Mouse (Mus musculus) gastrocnemius, postnatal 25 days (tissue): ENCODE measurements around the gene Serpina11. TPM values are rescaled to one million over a fixed set of nuclear protein-coding genes. Genes with fewer than 3 reads are reported as not detected.

Experiments used
- DNase-seq: peaks from one replicate; pipeline ENCODE4 v3.0.0; 2022
- long read RNA-seq, 2 experiments: library from polyadenylated mRNA; stranded (forward); transcript quantifications; one replicate each; pipeline ENCODE4 v2.0.0; 2021
- total RNA-seq, 2 experiments: library from RNA; stranded (reverse); gene quantifications; 1 replicate in 1 of 2; 2 replicates in 1 of 2; pipeline ENCODE4 v1.2.3; 2021

Gene Serpina11
- total RNA-seq, result not detected
- long read RNA-seq, experiment 1, result 0 reads
- long read RNA-seq, experiment 2, result 0 reads

DNA sequence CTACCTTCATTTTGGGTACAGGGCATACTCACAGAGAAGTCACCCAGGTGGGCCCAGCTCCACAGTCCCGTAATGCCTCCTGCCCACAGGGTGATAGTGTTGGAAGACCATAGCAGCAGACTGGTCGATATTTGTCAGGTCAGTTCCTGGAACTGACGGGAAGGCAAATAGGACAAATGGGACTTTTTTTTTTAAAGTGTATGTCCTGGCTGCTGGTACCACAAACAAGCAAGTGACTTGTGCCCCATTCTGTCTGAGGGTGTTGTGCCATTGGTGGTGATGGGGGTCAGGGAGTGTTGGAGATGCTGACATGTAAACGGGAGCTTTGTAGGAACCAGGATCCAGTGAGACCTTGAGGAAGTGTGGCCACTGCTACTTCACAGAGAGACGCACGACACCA is at the start of gene Serpina11:
Gene Serpina11, minus strand, starts transcription at position 101 of the 400 bp plus-strand sequence.
- no peak for DNase-seq

DNA sequence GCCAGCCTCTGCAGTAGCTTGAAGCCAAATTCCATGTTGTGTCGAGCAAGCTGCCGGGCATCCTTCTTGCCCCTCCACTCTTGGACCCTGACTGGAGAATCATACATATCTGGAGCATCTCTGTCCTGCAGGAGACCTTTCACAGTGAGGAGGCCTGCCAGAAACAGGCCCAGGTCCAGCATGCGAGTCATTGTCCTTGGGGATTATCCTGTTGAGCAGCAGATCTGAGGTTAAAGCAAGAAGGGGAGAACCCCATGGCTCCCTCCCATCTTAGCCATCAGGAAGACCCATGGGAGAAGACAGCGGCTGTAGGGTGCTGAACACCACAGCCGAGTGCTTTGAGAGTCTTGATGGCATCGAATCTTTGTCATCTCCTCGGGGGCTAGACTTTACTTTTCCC is 48.4 kb upstream of the Serpina11 start:
- DNase-seq, result no peak

DNA sequence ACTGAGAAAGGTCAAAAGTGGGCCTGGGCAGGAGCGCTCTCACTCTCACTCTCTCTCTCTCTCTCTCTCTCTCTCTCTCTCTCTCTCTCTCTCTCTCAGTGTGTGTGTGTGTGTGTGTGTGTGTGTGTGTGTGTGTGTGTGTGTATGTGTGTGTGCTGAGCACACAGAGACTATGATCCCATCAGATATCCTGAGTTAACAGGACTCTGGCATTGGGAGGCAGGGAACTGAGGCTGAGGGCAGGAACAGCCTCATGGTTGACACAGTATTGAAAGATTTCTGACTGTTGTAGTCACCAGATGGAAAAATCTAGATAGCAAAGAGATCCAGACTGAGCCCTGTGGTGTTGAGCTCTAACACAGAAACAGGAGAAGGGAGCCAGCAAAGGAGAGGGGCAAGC is 44.0 kb upstream of the Serpina11 start:
- DNase-seq, result no peak

DNA sequence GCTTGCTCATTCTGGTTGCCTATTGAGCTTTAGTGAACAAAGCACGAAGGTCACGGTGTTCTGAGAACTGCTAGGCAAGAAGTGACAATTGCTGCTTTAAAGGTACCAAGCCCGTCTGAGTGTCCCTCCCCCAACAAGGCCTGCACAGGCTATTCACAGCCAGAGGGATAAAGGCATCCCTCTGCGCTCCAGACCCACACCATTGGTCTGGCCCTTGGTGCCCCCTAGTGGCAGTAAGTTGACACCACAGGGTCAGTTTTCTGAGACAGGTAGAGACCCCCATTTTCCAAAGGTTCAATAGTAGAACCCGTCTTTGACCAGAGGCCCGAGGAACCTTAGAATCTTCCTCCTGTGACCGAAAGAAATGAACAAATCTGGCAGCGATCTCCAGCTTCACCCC is 40.2 kb upstream of the Serpina11 start:
- no peak for DNase-seq

DNA sequence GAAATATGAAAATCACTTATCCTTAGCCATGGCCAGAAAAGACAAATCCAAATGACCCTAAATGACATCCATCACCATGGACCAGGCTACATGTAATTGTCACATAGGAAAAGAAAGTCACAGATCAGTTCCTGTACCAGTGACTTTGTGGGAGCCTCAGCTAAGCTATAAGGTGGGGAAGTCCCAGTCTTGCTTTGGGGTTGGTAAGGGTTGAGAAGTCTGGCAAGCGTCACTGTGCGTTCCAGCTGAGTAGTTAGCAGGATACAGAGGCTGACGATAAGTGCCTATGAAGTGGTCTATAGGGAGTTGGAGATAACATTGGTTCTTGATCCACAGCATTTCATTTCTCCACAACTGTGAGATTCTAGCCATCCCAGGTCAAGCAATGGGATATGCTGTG is 25.5 kb upstream of the Serpina11 start:
- no peak for DNase-seq

DNA sequence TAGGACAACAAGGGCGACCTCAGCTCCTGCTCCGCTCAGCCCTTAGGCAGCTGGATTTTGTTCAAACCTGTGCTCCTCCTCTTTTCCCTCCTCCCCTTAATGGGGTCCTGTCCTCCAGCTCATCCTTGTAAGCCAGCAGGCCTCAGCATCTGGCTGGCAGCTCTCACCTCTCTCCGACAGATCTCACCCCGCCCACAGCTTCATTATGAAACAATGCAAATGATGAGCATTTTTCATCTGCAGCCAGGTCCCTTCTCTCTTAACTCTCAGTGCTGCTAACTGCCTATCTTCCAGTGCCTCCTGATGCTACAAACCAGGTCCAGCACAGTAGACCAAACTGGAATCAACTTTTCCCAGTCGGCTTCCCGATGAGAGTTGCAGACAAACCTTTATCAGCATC is 23.9 kb upstream of the Serpina11 start, which contains the start of gene Serpina9:
Gene Serpina9, minus strand, starts transcription at position 136 of the 400 bp plus-strand sequence.
- DNase-seq, result no peak

DNA sequence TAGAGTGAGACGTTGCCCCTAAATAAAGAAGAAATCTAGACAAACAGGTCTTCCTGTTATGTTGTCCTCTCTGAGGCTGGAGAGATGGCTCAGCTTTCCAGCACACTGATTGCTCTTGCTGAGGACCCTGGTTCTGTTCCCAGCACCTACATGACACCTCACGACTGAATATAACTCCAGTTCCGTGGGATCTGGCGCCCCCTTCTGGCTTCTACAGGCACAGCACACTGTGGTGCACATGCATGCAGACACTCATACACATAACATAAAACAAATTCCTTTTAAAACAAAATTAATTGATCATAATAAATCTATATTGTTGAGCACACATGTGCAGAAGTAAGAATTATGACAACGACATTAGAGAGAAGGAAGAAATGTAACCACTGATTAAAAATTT is 14.9 kb upstream of the Serpina11 start:
- DNase-seq, result no peak

DNA sequence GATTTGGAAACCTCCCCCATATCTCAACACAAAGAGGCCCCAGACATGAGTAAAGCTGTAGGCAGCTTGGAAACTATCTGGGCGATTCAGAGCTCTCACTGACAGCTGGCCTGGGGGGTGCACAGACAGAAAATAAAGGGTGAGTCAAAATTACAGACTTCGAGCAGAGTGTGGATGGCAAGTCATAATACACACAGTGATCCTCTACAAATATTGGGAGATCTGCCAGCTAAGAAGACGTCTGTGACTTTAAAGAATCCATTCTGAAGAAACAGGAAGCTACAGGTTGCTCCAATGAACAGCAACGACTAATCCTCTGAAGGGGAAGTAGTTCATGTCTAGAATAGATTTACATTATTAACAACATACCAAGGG is 13.5 kb upstream of the Serpina11 start:
- DNase-seq, result no peak

DNA sequence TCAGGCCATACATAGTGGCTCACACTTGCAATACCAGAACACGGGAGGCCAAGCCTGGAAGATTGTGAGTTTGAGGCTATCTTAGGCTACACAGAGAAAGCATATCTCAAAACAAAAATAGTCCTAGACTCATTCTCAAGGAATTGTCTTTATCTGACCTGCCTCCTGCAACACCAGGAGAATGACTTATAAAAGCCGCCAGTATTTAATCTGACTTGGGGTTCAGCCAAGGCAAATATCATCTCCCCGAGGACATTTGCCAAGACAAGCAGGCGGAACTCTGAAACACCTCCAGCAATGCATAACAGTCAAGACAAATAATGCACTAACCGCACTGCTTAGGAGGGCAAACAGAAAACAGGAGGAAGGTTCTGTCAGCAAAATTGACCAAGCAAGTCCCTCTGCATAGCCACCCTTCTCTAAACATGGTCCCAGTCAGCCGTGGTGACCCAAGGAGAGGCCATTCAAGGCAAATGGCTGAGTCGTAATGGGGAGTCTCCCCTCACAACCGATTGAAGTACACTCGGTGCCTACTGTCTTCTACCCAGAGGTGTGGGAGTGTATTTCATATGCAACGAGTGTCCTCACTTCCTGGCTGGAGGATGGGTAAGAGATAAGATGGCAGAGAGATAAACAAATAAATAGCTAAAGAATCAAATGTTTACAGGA is 12.9 kb upstream of the Serpina11 start:
- DNase-seq, result no peak

DNA sequence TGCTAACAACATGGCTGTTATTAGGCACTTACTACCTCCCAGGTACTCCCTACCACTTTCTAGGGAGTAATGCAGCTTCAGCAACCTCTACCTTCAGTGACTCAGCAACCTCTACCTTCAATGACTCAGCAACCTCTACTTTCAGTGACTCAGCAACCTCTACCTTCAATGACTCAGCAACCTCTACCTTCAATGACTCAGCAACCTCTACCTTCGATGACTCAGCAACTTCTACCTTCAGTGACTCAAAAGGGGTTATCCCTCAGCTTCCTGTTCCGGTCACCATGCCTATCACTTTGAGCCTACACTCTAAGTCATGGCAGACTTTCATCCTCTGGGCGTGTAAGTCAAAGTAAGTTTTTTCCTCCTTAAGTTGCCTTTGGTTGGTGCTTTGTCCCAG is 10.8 kb upstream of the Serpina11 start:
- DNase-seq, result no peak

DNA sequence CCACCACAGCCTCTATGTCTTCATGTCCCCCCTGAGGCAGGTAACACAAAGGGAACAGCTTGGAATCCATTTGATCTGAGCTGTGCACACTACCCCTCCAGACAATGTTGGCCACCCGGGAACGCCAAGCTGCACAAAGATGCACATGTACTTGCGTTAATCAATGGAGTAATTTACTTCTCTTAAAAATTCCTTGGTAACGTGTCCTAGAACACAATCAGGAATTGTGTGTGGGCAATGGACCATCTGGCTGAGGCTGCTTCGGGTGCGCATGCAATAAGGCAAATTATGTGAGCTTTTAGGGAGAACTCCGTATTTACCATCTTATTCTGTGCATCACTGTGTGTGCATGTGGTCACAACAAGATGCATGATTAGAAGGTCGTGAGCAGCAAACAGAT is 9.9 kb upstream of the Serpina11 start:
- no peak for DNase-seq

DNA sequence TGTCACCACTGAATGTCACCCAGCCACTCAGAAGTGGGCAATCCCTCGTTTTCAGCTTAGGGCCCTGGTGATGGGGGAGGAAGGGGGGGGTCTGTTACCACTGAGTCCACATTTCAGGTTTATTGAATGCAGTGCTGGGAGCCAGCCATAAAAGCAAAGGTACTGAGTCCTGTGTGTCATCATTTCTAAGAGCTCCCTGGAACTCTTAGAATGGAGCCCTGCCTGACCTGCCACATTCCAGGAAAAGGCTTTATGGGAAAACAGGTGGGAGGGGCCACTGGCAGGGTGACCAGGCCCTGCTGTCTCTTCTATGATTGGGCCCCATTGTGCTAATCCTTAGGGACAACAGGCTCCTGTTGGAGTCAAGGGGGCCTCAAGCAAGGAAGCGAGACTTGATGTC is 6.8 kb upstream of the Serpina11 start:
- DNase-seq, result no peak

DNA sequence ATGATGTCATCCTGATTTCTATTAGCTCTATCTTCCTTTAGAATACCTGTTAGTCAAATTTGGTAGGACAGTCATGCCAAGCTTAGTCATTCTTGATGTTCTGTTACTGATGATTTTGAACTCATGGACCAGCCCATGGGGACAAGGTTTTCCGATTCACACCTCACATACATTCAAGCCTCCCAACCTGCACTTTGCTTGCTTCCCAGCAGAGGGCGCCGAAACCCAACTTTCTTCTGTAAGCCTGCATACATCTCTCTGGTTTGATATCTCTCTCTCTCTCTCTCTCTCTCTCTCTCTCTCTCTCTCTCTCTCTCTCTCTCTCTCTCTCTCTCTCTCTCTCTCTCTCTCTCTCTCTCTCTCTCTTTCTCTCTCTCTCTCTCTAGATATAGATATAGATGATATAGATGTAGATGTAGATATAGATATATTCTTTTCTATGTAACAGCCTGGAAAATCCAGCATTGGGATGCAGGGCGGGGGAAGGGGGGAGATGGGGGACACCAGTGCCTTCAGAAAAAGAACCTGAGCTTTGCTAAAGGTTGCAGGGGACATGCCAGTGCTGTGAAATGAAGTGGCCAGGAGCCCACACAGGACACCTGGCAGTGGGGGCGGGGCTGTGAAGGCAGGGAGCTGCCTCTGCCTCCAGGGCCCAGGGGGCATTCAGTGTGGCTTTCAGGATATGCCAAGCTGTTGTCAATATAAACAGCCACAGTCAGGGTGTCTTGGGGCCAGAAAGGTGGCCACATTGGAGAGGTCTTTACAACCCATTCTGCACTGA is 5.7 kb upstream of the Serpina11 start:
- no peak for DNase-seq

DNA sequence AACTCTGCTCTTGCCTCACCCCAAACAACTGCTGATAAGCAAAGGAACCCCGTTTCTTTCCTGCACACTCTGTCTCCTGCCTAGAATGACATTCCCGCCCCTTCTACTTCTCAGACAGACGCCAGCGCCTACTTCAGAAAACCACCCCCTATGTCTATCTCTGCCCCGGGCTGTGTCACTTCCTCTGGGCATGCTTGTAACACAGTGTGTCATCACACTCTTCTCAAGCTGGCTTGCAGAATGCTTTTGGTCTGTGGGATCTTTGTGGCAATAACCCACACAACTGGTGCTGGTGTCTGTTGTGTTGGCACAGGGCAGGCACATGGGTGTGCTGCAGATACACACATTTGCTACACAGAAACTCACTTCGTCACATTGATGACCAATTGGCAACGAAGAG is 3.2 kb upstream of the Serpina11 start:
- DNase-seq, result no peak

DNA sequence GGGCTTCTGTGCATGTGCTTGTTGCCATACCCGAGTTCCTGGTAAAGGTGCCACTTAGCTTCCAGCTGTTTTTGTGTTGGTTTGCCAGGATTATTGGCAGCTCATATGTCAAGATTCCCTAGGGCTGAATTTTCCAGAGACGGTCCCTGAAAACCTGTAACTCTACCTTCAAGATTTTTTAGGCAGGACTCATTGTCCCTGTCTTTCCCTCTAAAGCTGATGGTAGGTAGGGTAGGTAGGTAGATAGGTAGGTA is 316 bp downstream of the Serpina11 start:
- no peak for DNase-seq

DNA sequence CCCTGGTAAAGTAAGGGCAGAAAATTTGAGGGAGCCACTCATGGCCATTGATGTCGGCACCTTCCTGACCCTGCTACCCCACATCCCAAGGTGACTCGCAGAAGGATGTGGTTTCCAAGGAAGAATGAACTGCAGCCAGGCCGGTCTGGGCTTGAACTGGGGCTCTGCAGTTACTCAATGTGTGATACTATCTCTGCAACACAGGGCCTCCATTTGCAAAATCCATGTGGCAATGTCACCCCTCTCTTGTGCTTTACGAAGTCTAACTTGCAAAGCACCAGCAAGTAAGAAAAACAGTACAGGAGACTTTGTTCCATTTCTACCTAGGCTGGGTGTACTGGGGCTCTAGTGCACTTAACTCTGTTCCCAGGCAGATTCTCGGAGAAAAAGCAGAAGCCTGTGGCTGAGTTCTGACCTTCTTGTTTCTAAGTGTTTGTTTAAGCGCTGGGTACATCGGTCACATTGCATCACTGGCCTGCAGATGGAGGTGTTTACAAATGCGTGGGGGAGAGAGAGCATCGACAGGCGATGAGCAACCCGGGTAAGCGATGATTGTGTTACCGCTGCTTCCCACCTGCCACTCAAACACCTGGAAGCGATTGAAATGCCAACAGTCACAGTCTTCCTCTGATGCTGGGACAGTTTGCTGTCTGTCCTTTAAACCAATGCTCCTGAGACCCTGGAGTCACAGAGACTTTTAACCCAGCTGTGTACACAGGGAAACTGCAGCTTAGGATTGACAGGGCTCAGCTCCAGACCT is 823 bp downstream of the Serpina11 start:
- no peak for DNase-seq

DNA sequence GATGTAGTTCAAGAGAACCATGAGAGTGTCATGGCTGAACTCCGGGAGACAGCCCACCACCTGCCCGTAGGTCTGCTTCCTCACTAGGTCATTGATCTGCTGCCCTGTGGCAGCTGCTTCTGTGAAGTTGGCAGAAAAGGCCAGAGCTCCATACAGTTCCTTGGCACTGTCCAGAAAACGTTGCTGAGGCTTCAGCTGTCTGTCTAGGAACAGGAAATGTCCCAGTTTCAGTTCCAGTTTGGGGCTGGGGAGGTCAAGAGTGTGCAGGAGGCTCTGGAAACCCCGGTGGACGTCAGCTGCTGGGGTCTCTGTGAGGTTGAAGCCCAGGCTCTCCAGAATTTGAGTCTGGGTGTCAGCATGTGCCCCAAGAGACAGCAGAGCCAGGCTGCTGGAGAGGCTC is 3.9 kb downstream of the Serpina11 start:
- no peak for DNase-seq

DNA sequence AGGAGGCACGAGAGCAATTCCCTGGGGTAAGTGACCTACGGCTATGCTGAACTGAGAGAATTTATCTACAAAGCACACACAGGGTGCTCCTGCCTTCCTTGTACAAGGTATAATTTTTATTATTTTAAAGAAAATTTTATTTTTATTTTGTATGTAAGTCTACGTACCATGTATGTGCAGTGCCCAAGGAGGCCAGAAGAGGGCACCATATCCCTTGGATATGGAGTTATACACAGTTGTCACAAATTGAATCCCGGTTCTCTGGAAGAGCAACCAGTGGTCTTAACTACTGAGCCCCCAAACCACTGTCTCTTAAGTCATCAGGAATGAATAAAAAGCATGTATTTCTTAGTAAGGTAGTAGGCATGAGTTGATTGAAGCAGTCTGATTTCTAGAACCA is 4.8 kb downstream of the Serpina11 start:
- no peak for DNase-seq

DNA sequence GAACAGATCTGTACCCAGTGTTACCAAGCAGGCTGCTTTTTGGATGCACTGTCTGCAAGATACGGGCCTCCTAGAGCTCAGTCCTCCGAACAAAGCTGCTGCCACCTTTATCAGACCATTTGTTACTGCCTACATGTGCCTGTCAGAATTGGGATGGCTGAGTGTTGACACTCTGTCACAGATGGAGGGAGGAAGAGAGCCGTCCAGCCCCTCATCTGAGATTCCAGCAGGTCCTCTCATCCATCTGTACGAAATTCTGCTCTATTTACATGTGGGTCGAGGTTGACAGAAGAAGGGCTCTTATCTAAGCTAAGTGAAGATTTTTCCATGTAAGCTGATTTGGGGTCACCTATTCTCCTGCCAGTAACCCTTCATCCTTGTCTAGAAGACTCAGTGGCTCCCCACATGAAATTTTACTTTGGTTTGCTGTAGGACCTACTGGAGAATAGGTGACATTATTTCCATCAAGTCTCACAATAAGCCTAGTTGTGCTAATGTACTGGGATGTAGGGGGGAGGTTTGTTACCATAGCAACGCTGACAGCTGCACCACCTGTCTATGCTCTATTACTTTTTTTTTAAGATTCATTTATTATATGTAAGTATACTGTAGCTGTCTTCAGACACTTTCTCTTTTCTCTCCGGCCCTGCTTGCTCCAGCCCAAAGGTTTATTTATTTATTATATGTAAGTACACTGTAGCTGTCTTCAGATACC is 8.0 kb downstream of the Serpina11 start:
- DNase-seq, result no peak

DNA sequence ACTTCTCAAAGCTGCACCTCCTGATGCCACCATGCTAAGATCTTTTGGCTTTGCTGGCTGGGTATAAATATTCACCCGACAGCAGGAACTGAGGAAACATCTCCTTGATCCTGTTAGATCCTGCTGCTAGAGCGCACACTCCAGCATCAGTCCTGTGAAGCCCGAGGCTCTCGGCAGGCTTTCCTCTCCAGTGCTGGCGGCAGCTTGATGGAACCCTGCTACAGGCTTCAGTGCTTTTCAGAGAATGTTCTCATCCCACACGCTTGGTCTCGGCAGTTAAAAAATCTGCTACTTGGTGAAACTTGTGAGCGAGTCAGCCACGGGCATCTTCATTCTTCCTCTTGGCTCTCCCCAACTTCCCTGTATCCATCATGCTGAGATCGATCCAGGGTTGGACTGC is 11.5 kb downstream of the Serpina11 start:
- DNase-seq, result no peak

DNA sequence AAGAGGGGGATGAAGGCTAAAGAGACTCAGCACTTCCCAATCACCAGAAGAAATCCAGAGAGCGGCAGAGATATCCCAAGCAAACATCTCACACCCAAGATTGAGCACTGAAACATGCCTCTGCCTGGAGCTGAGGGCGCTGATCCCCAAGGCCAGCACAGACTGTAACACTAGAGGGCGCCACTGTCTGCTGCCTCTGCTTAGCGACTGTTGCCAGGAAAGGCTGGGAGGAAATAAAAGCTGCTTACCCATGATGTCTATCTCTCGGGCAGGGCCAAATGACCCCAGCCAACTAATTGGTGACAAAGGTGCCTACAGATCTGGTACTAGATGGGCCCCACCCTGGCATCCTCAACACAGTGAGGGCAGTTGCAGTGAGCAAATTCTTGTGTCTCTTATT is 11.9 kb downstream of the Serpina11 start:
- DNase-seq, result no peak

DNA sequence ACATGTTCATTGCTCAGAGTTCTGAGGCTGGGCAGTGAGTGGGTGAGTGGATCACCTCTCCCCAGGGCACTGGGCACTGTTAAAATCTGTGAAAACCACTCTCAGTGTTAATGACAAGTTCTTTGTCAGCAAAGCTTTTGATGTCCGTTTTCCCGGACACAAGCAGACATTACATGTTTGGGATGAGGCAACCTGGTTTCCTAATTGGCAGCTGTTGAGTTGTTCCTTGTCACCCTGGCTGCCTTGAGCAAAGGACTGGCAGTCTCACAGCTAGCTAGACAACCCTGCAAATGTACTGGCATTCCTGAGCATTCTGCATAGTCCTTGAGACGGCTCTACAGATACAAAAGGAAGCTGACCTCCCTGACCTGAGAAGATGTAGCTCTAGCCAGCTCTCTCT is 12.7 kb downstream of the Serpina11 start:
- no peak for DNase-seq

DNA sequence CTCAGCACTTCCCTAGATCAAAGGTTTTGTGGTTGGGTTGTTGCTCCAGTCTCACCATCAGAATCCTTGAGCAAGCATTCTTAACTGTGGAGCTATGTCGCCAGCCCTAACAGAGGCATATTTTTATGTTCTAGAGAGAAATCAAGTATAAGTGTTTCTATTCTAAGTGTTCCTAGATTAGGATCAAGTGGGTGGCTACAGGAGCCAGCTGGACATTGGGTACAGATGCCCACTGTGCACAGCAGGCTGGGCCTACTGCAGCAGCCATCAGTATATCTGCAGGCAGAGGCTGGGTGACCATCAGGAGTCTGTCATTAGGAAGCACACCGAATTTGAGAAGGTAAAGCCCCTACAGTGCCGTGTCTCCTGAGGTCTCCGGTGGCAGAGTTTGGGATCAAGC is 18.7 kb downstream of the Serpina11 start:
- DNase-seq, result no peak
